Mouse (Mus musculus) midbrain, postnatal 0 days (tissue): ENCODE results near the gene Ltbp3. TPM values are rescaled to one million over a fixed set of nuclear protein-coding genes. Genes with fewer than 3 reads are reported as not detected.

Experiments
- ATAC-seq: fragments of 200-750 bp; cut with Nextera tagmentation; 2 replicates; pipeline ENCODE4 v1.8.0; 2017; ENCODE audit warnings: moderate number of reproducible peaks, mild to moderate bottlenecking, moderate TSS enrichment, moderate library complexity; ENCODE audit not compliant: low FRiP score
- DNase-seq: peaks from one replicate; pipeline ENCODE4 v3.0.0-alpha.2; 2015; ENCODE audit warnings: low spot score
- H3K27ac ChIP-seq: fragments of 300-500 bp; sonication (generic); 2 replicates; pipeline ENCODE4 v1.5.1; 2014; ENCODE audit warnings: low read depth, mild to moderate bottlenecking, low read length, mixed read lengths
- H3K27me3 ChIP-seq: fragments of 300-500 bp; sonication (generic); 2 replicates; pipeline ENCODE4 v1.6.1; 2014; ENCODE audit warnings: low read length, control low read depth, mixed read lengths; ENCODE audit not compliant: insufficient read depth
- H3K36me3 ChIP-seq: fragments of 300-500 bp; sonication (generic); 2 replicates; pipeline ENCODE4 v1.6.1; 2014; ENCODE audit warnings: low read length, control low read depth, mixed read lengths; ENCODE audit not compliant: insufficient read depth
- H3K4me1 ChIP-seq: fragments of 300-500 bp; sonication (generic); 2 replicates; pipeline ENCODE4 v1.6.1; 2014; ENCODE audit warnings: mild to moderate bottlenecking, control low read depth, antibody characterized with exemption, low read length, mixed read lengths; ENCODE audit not compliant: insufficient read depth
- H3K4me2 ChIP-seq: fragments of 300-500 bp; sonication (generic); 2 replicates; pipeline ENCODE4 v1.6.1; 2014; ENCODE audit warnings: low read depth, mild to moderate bottlenecking, low read length, mixed read lengths; ENCODE audit not compliant: poor library complexity, severe bottlenecking
- H3K4me3 ChIP-seq: fragments of 300-500 bp; sonication (generic); 2 replicates; pipeline ENCODE4 v1.5.1; 2014; ENCODE audit warnings: low read depth, mild to moderate bottlenecking, low read length, moderate library complexity
- H3K9ac ChIP-seq: fragments of 300-500 bp; sonication (generic); replicated peaks from 2 replicates; pipeline ENCODE4 v1.6.1; 2014; ENCODE audit warnings: mild to moderate bottlenecking, low read length, moderate library complexity, mixed read lengths; ENCODE audit not compliant: poor library complexity, severe bottlenecking
- H3K9me3 ChIP-seq: fragments of 300-500 bp; sonication (generic); 2 replicates; pipeline ENCODE4 v1.6.1; 2016; ENCODE audit warnings: low read length, control low read depth
- CTCF ChIP-seq: IDR thresholded peaks from 2 replicates; pipeline ENCODE4 v1.5.1; 2016; ENCODE audit warnings: antibody characterized with exemption, mild to moderate bottlenecking
- WGBS: fragments of 180-500 bp; shearing (Covaris S2); extraction: QIAGEN DNeasy Blood & Tissue Kit; methylation state at CpG from one replicate; pipeline ENCODE4 v1.1.7; 2014; 5-methylcytosine and 5-hydroxymethylcytosine counted together
- polyA plus RNA-seq: library from polyadenylated mRNA; unstranded; fragments of >200 nt; fragmentation: Nextera tagmentation; extraction: Ambion mirVana; gene quantifications from 2 replicates; pipeline ENCODE4 v1.2.1, GENCODE M21; 2015
- total RNA-seq: library from RNA; depleted of rRNA; stranded (reverse); fragments of >200 nt; gene quantifications from 2 replicates; pipeline ENCODE4 v1.2.3, GENCODE M21; 2014; rRNA removed

Gene Ltbp3
- total and polyA plus RNA-seq, 2 experiments from 2014 or later: 12.8 to 29.3 TPM

GRCm38 (mm10) chr19:5807740-5808139 is 67.0 kb downstream of the Ltbp3 start:
- no peak overlapping the region for H3K9ac ChIP-seq
- H3K9me3 ChIP-seq: no peaks in the 10 kb centered on the region
- DNase-seq: no peak
- no peaks in the 10 kb centered on the region for H3K36me3 ChIP-seq
- H3K4me3 ChIP-seq: no peak overlapping the region
- no peak overlapping the region for H3K4me2 ChIP-seq
- H3K27me3 ChIP-seq: no peaks in the 10 kb centered on the region
- no peak for TF ChIP-seq CTCF
- H3K4me1 ChIP-seq: peaks cover 28% of the 10 kb centered on the region
- 69% methylated on average over 3 of the region's 3 CpGs for WGBS
- no peak for ATAC-seq
- no peak overlapping the region for H3K27ac ChIP-seq

Other genes with a start within 250 kb of the Ltbp3 start
- 3.2 and 7.3 TPM in 2 replicates for gene 1700020D05Rik, start 237.1 kb upstream of the Ltbp3 start, total RNA-seq
- gene 1700020D05Rik, start 237.1 kb upstream of the Ltbp3 start, polyA plus RNA-seq: 0.20 TPM in 1 of 2 replicates, not detected in the other
- gene Snx32, start 230.4 kb upstream of the Ltbp3 start, total RNA-seq: 86.2 and 100 TPM in 2 replicates
- 88.7 and 94.4 TPM in 2 replicates for gene Snx32, start 230.4 kb upstream of the Ltbp3 start, polyA plus RNA-seq
- 0.27 TPM in 1 of 2 replicates, not detected in the other for gene Ovol1, start 180.3 kb upstream of the Ltbp3 start, total RNA-seq
- 0.05 TPM in 1 of 2 replicates, not detected in the other for gene Ovol1, start 180.3 kb upstream of the Ltbp3 start, polyA plus RNA-seq
- gene Ap5b1, start 172.9 kb upstream of the Ltbp3 start, total RNA-seq: 12.8 and 14.5 TPM in 2 replicates
- 1.9 and 2.2 TPM in 2 replicates for gene Ap5b1, start 172.9 kb upstream of the Ltbp3 start, polyA plus RNA-seq
- gene Rnaseh2c, start 139.0 kb upstream of the Ltbp3 start, total RNA-seq: 19.8 and 27.1 TPM in 2 replicates
- 43.1 and 50.9 TPM in 2 replicates for gene Rnaseh2c, start 139.0 kb upstream of the Ltbp3 start, polyA plus RNA-seq
- 126 and 150 TPM in 2 replicates for gene Kat5, start 130.7 kb upstream of the Ltbp3 start, total RNA-seq
- gene Kat5, start 130.7 kb upstream of the Ltbp3 start, polyA plus RNA-seq: 73.9 and 76.8 TPM in 2 replicates
- gene Rela, start 103.4 kb upstream of the Ltbp3 start, total RNA-seq: 30.3 and 34.8 TPM in 2 replicates
- gene Rela, start 103.4 kb upstream of the Ltbp3 start, polyA plus RNA-seq: 30.8 and 31.8 TPM in 2 replicates
- 26.1 and 36.0 TPM in 2 replicates for gene Sipa1, start 77.2 kb upstream of the Ltbp3 start, total RNA-seq
- gene Sipa1, start 77.2 kb upstream of the Ltbp3 start, polyA plus RNA-seq: 18.1 and 19.9 TPM in 2 replicates
- 18.3 and 24.0 TPM in 2 replicates for gene Map3k11, start 52.2 kb upstream of the Ltbp3 start, total RNA-seq
- gene Map3k11, start 52.2 kb upstream of the Ltbp3 start, polyA plus RNA-seq: 9.6 and 10.6 TPM in 2 replicates
- 95.5 and 103 TPM in 2 replicates for gene Pcnx3, start 52.0 kb upstream of the Ltbp3 start, total RNA-seq
- 18.4 and 19.1 TPM in 2 replicates for gene Pcnx3, start 52.0 kb upstream of the Ltbp3 start, polyA plus RNA-seq
- not detected in 2 replicates for gene Kcnk7, start 36.5 kb upstream of the Ltbp3 start, total RNA-seq
- gene Kcnk7, start 36.5 kb upstream of the Ltbp3 start, polyA plus RNA-seq: 0.47 and 0.49 TPM in 2 replicates
- gene Ehbp1l1, start 14.6 kb upstream of the Ltbp3 start, total RNA-seq: 25.6 and 26.3 TPM in 2 replicates
- gene Ehbp1l1, start 14.6 kb upstream of the Ltbp3 start, polyA plus RNA-seq: 65.2 and 65.4 TPM in 2 replicates
- 161 and 178 TPM in 2 replicates for gene Fam89b, start 11.3 kb upstream of the Ltbp3 start, total RNA-seq
- 126 TPM in 2 replicates for gene Fam89b, start 11.3 kb upstream of the Ltbp3 start, polyA plus RNA-seq
- gene Scyl1, start 30.5 kb downstream of the Ltbp3 start, total RNA-seq: 95.2 and 108 TPM in 2 replicates
- gene Scyl1, start 30.5 kb downstream of the Ltbp3 start, polyA plus RNA-seq: 84.2 and 85.8 TPM in 2 replicates
- 11.2 and 19.1 TPM in 2 replicates for gene Frmd8, start 134.4 kb downstream of the Ltbp3 start, total RNA-seq
- gene Frmd8, start 134.4 kb downstream of the Ltbp3 start, polyA plus RNA-seq: 11.2 and 11.7 TPM in 2 replicates
- 3.7 and 4.8 TPM in 2 replicates for gene Slc25a45, start 136.9 kb downstream of the Ltbp3 start, total RNA-seq
- 2.1 and 2.7 TPM in 2 replicates for gene Slc25a45, start 136.9 kb downstream of the Ltbp3 start, polyA plus RNA-seq
- 9.0 and 11.4 TPM in 2 replicates for gene Tigd3, start 153.2 kb downstream of the Ltbp3 start, total RNA-seq
- gene Tigd3, start 153.2 kb downstream of the Ltbp3 start, polyA plus RNA-seq: 10.6 and 10.9 TPM in 2 replicates
- 52.9 and 84.7 TPM in 2 replicates for gene Dpf2, start 172.1 kb downstream of the Ltbp3 start, total RNA-seq
- 57.7 and 61.0 TPM in 2 replicates for gene Dpf2, start 172.1 kb downstream of the Ltbp3 start, polyA plus RNA-seq
- 20.6 and 28.4 TPM in 2 replicates for gene Cdc42ep2, start 183.9 kb downstream of the Ltbp3 start, total RNA-seq
- gene Cdc42ep2, start 183.9 kb downstream of the Ltbp3 start, polyA plus RNA-seq: 19.2 and 20.9 TPM in 2 replicates
- gene Pola2, start 223.3 kb downstream of the Ltbp3 start, total RNA-seq: 17.8 and 21.6 TPM in 2 replicates
- gene Pola2, start 223.3 kb downstream of the Ltbp3 start, polyA plus RNA-seq: 16.7 and 16.9 TPM in 2 replicates
- gene Slc22a20, start 245.2 kb downstream of the Ltbp3 start, total RNA-seq: not detected in 2 replicates
- not detected in 2 replicates for gene Slc22a20, start 245.2 kb downstream of the Ltbp3 start, polyA plus RNA-seq